Mouse (Mus musculus): ENCODE measurements around the gene Mrpl42. TPM values are rescaled to one million over a fixed set of nuclear protein-coding genes. Genes with fewer than 3 reads are reported as not detected.
A peak's percentile ranks its signal among the peaks of the same experiment; 100 is the strongest.
"Not testable (repeated sequence)": the region's sequence is repeated elsewhere in the genome, so short reads cannot be mapped to it uniquely, and the experiment has no call there.

The Mrpl42 gene
- total RNA-seq (2021) = 100 to 1,000 TPM; 224 to 246 TPM
- long read RNA-seq, experiment 1, transcript Mrpl42-203 (6 exons, 661 nt) = major isoform, 193 of 219 reads
- long read RNA-seq, experiment 1, partial matches to known transcripts = 6 of 219 reads
- long read RNA-seq, experiment 1, other reads (novel, unspliced or antisense) = 18 of 219 reads
- long read RNA-seq, experiment 2, transcript Mrpl42-203 (6 exons, 661 nt) = major isoform, 220 of 243 reads
- long read RNA-seq, experiment 2, partial matches to known transcripts = 8 of 243 reads
- long read RNA-seq, experiment 2, other reads (novel, unspliced or antisense) = 15 of 243 reads

GRCm38 (mm10) chr10:95501463-95502081 lies at the start of gene Mrpl42:
Gene Mrpl42 (minus strand): TSS chr10:95501940.
- intact Hi-C loops (cut with DNase I; ENCODE audit: low total_unique reads) = no loop called here
- peak; percentile 89 for DNase-seq

- intact Hi-C loops (cut with DNase I; ENCODE audit: low total_unique reads) = loop anchor here (10.0 kb wide), 2 partner anchors 244 to 484 kb away; no protein-coding TSS in a partner anchor
- DNase-seq = no peak
These were observed 48.8 kb upstream of the Mrpl42 start for GRCm38 (mm10) chr10:95550506-95550905.

GRCm38 (mm10) chr10:95549080-95549479 lies 47.3 kb upstream of the Mrpl42 start:
- intact Hi-C loops (cut with DNase I; ENCODE audit: low total_unique reads); DNase-seq: not testable (repeated sequence)

GRCm38 (mm10) chr10:95548154-95548826 lies 46.5 kb upstream of the Mrpl42 start:
- intact Hi-C loops (cut with DNase I; ENCODE audit: low total_unique reads) = no loop called here
- no peak for DNase-seq

- DNase-seq = no peak
- intact Hi-C loops (cut with DNase I; ENCODE audit: low total_unique reads) = no loop called here
These were observed 44.4 kb upstream of the Mrpl42 start for GRCm38 (mm10) chr10:95546178-95546577.

GRCm38 (mm10) chr10:95545051-95545450 lies 43.3 kb upstream of the Mrpl42 start:
- DNase-seq = no peak
- intact Hi-C loops (cut with DNase I; ENCODE audit: low total_unique reads) = no loop called here

GRCm38 (mm10) chr10:95544651-95545050 lies 42.9 kb upstream of the Mrpl42 start:
- no peak for DNase-seq
- intact Hi-C loops (cut with DNase I; ENCODE audit: low total_unique reads) = no loop called here

- intact Hi-C loops (cut with DNase I; ENCODE audit: low total_unique reads) = no loop called here
- DNase-seq = no peak
These were observed 42.3 kb upstream of the Mrpl42 start for GRCm38 (mm10) chr10:95544004-95544403.

- intact Hi-C loops (cut with DNase I; ENCODE audit: low total_unique reads) = no loop called here
- no peak for DNase-seq
These were observed 41.6 kb upstream of the Mrpl42 start for GRCm38 (mm10) chr10:95543377-95543776.

- DNase-seq = no peak
- intact Hi-C loops (cut with DNase I; ENCODE audit: low total_unique reads) = no loop called here
These were observed 41.2 kb upstream of the Mrpl42 start for GRCm38 (mm10) chr10:95542916-95543315.

- no peak for DNase-seq
- intact Hi-C loops (cut with DNase I; ENCODE audit: low total_unique reads) = no loop called here
These were observed 38.1 kb upstream of the Mrpl42 start for GRCm38 (mm10) chr10:95539841-95540240.

- intact Hi-C loops (cut with DNase I; ENCODE audit: low total_unique reads) = no loop called here
- no peak for DNase-seq
These were observed 37.5 kb upstream of the Mrpl42 start for GRCm38 (mm10) chr10:95539260-95539659.

- intact Hi-C loops (cut with DNase I; ENCODE audit: low total_unique reads) = no loop called here
- no peak for DNase-seq
These were observed 34.4 kb upstream of the Mrpl42 start for GRCm38 (mm10) chr10:95536222-95536541.

GRCm38 (mm10) chr10:95535399-95536221 lies 33.9 kb upstream of the Mrpl42 start:
- no peak for DNase-seq
- intact Hi-C loops (cut with DNase I; ENCODE audit: low total_unique reads) = no loop called here

GRCm38 (mm10) chr10:95533382-95533781 lies 31.6 kb upstream of the Mrpl42 start:
- no peak for DNase-seq
- intact Hi-C loops (cut with DNase I; ENCODE audit: low total_unique reads) = no loop called here

- DNase-seq = no peak
- intact Hi-C loops (cut with DNase I; ENCODE audit: low total_unique reads) = no loop called here
These were observed 31.2 kb upstream of the Mrpl42 start for GRCm38 (mm10) chr10:95532916-95533315.

- no peak for DNase-seq
- intact Hi-C loops (cut with DNase I; ENCODE audit: low total_unique reads) = no loop called here
These were observed 28.9 kb upstream of the Mrpl42 start for GRCm38 (mm10) chr10:95530551-95531121.

- no peak for DNase-seq
- intact Hi-C loops (cut with DNase I; ENCODE audit: low total_unique reads) = no loop called here
These were observed 24.9 kb upstream of the Mrpl42 start for GRCm38 (mm10) chr10:95526495-95527122.

- DNase-seq = no peak
These were observed 24.1 kb upstream of the Mrpl42 start for GRCm38 (mm10) chr10:95525871-95526270.

More at GRCm38 (mm10) chr10:95525871-95526270, 24.1 kb upstream of the Mrpl42 start:
- intact Hi-C loops (cut with DNase I; ENCODE audit: low total_unique reads) = no loop called here
